Mouse (Mus musculus) hindbrain, postnatal 0 days (tissue): ENCODE results near the gene Tmem56. TPM values are rescaled to one million over a fixed set of nuclear protein-coding genes. Genes with fewer than 3 reads are reported as not detected.

Experiments
- ATAC-seq: fragments of 200-750 bp; cut with Nextera tagmentation; 2 replicates; pipeline ENCODE4 v1.8.0; 2017; ENCODE audit warnings: mild to moderate bottlenecking, moderate TSS enrichment, moderate library complexity
- DNase-seq: peaks from one replicate; pipeline ENCODE4 v3.0.0-alpha.2; 2015; ENCODE audit warnings: low spot score
- H3K27ac ChIP-seq: fragments of 300-500 bp; sonication (generic); 2 replicates; pipeline ENCODE4 v1.5.1; 2014; ENCODE audit warnings: mild to moderate bottlenecking
- H3K27me3 ChIP-seq: fragments of 300-500 bp; sonication (generic); 2 replicates; pipeline ENCODE4 v1.6.1; 2014; ENCODE audit warnings: low read length, mixed read lengths; ENCODE audit not compliant: insufficient read depth
- H3K36me3 ChIP-seq: fragments of 300-500 bp; sonication (generic); 2 replicates; pipeline ENCODE4 v1.6.1; 2014; ENCODE audit warnings: low read length, mixed read lengths; ENCODE audit not compliant: insufficient read depth
- H3K4me1 ChIP-seq: fragments of 300-500 bp; sonication (generic); 2 replicates; pipeline ENCODE4 v1.6.1; 2014; ENCODE audit warnings: antibody characterized with exemption, low read length, mixed read lengths; ENCODE audit not compliant: insufficient read depth
- H3K4me2 ChIP-seq: fragments of 300-500 bp; sonication (generic); 2 replicates; pipeline ENCODE4 v1.6.1; 2014; ENCODE audit warnings: low read depth, mild to moderate bottlenecking, low read length, moderate library complexity, mixed read lengths
- H3K4me3 ChIP-seq: fragments of 300-500 bp; sonication (generic); 2 replicates; pipeline ENCODE4 v1.5.1; 2014; ENCODE audit warnings: low read length
- H3K9ac ChIP-seq: fragments of 300-500 bp; sonication (generic); replicated peaks from 2 replicates; pipeline ENCODE4 v1.6.1; 2014; ENCODE audit warnings: mild to moderate bottlenecking, low read length, moderate library complexity, mixed read lengths
- H3K9me3 ChIP-seq: fragments of 300-500 bp; sonication (generic); 2 replicates; pipeline ENCODE4 v1.6.1; 2016; ENCODE audit warnings: low read length, mixed read lengths
- CTCF ChIP-seq: IDR thresholded peaks from 2 replicates; pipeline ENCODE4 v1.5.1; 2016; ENCODE audit warnings: antibody characterized with exemption, control low read depth, low read depth
- WGBS: fragments of 180-500 bp; shearing (Covaris S2); extraction: QIAGEN DNeasy Blood & Tissue Kit; methylation state at CpG from one replicate; pipeline ENCODE4 v1.1.7; 2014; 5-methylcytosine and 5-hydroxymethylcytosine counted together
- polyA plus RNA-seq: library from polyadenylated mRNA; unstranded; fragments of >200 nt; fragmentation: Nextera tagmentation; extraction: Ambion mirVana; gene quantifications from 2 replicates; pipeline ENCODE4 v1.2.1, GENCODE M21; 2015
- total RNA-seq: library from RNA; depleted of rRNA; stranded (reverse); fragments of >200 nt; gene quantifications from 2 replicates; pipeline ENCODE4 v1.2.3, GENCODE M21; 2014

Gene Tmem56
- total and polyA plus RNA-seq, 2 experiments from 2014 or later: 3.8 to 13.5 TPM

DNA sequence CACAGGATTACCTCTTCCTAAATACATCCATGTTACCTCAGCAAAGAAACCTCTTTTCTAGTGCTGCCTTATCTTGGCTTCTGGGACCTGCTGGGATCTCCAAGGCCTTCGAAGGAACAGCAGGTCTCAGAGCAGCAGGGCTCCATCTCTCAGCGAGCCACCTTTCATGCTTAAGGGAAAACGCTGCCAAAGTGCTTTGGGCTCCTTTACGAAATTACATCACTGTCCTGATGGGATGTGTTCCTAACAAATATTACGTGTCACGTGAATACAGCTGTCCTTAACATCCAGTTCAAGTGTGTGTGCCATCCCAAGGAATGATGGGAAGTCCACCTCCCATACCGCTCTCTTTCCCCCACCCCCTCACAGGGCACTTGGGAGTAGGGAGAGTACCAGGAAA lies 22.9 kb downstream of the Tmem56 start:
- peaks cover 8% of the 10 kb centered on the region; the same call in 1 of the 2 replicates for H3K4me1 ChIP-seq
- no peaks in the 10 kb centered on the region for H3K9me3 ChIP-seq
- no peak overlapping the region for H3K4me3 ChIP-seq
- no peak for ATAC-seq
- no peak for DNase-seq
- no peak overlapping the region for H3K9ac ChIP-seq
- TF ChIP-seq CTCF: no peak
- no peak overlapping the region for H3K27ac ChIP-seq
- no peaks in the 10 kb centered on the region; the same call in 1 of the 2 replicates for H3K27me3 ChIP-seq
- H3K4me2 ChIP-seq: no peak overlapping the region
- H3K36me3 ChIP-seq: no peaks in the 10 kb centered on the region
- 73% methylated on average over 7 of the region's 7 CpGs for WGBS

DNA sequence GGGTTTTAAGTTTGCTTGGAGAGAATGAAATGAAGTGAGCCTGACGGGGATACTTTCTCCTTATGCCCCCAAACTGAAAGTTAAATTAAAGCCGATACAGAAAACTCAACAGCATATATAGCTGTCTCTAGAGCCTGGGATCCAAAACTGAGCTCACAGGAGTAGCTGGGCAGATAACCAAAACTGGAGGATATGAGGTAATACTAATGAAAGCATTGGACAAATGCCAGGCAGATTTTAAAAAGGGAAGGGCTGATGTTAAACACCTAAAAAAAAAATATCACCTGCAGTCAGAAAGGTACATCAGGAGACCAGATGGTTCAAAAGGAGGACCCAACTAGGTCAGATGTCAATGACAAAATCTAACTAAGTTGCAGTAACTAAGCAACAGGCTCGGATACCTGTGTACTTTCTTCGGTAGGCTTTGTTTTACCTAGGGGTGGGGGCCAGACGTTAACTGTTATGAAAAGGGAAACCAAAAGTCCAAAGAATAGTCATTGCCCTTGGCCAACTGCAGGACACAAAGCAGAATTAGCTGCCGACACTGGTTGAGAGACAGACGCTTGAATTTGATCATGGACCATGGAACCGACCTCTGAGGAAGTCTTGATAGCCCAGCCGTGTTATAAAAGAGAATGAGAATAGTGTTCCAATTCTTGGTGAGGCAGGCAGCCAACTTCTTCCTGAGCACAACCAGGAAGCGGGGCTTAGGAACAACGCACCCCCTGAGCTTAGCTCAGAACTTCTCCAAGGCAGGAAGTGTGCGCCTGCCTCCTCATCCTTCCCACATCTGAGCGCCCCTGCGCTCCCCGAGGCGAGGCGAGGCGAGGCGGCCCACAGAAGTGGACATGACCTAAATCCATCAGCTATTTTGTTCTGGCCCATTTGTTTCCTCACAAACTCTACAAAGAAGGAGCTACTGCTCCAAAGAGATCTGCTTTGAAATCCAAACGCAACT lies 24.1 kb downstream of the Tmem56 start:
- Histone ChIP-seq H3K27me3 (no peaks in the 10 kb centered on the region; the same call in 1 of the 2 replicates), H3K4me2 (no peak overlapping the region), H3K9ac (no peak overlapping the region), H3K36me3 (no peaks in the 10 kb centered on the region), H3K9me3 (no peaks in the 10 kb centered on the region), H3K4me3 (no peak overlapping the region), H3K4me1 (peaks cover 8% of the 10 kb centered on the region; the same call in 1 of the 2 replicates), H3K27ac (no peak overlapping the region)
- no peak for TF ChIP-seq CTCF
- ATAC-seq (no peak), DNase-seq (no peak)
- WGBS: 70% methylated on average over 20 of the region's 20 CpGs

DNA sequence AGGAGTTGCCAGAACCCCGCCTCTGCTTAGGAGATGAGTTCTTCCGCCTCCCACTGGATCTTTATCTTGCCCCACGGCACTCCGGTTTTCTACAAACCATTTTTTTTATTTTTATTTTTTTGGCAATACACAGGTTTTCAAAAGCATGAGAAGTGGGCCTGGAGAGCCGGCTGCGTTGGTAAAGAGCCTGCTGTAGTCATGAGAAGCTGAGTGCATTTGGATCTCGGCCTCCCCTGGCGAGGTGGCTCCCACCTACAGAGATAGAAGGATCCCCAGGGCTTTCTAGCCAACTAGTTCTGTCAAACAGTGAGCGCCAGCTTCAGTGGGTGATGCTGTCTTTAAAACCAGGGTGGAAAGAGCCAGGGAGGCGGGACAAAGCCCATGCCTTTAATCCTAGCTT lies 25.5 kb downstream of the Tmem56 start:
- TF ChIP-seq CTCF: no peak
- H3K27ac ChIP-seq: no peak overlapping the region
- H3K4me1 ChIP-seq: peaks cover 8% of the 10 kb centered on the region; the same call in 1 of the 2 replicates
- H3K4me3 ChIP-seq: no peak overlapping the region
- no peak for DNase-seq
- WGBS: 79% methylated on average over 10 of the region's 10 CpGs
- ATAC-seq: no peak
- H3K4me2 ChIP-seq: no peak overlapping the region
- no peaks in the 10 kb centered on the region for H3K9me3 ChIP-seq
- no peaks in the 10 kb centered on the region for H3K36me3 ChIP-seq
- no peak overlapping the region for H3K9ac ChIP-seq
- H3K27me3 ChIP-seq: no peaks in the 10 kb centered on the region; the same call in 1 of the 2 replicates

DNA sequence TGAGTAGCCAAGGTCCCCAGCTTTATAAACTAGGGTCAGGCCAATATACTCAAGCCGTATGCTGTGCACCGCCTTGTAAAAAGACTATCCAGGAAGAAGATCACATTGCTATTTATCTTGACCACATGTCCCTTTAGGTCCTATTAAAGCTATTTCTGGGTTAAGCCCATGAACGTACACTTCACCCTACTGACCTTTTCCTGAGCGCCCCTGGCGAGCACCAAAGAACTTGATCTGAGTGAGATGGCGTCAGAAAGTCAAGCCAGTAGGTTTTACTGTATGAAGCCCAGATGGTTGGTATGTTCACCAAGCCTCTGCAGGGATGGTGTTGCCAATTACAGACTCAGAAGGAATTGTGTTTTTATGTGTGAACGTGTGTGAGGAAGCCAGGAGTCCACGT lies 26.8 kb downstream of the Tmem56 start:
- H3K27ac ChIP-seq: no peak overlapping the region
- H3K9me3 ChIP-seq: no peaks in the 10 kb centered on the region
- no peak overlapping the region for H3K4me2 ChIP-seq
- ATAC-seq: no peak
- TF ChIP-seq CTCF: no peak
- H3K36me3 ChIP-seq: no peaks in the 10 kb centered on the region
- WGBS: 86% methylated on average over 8 of the region's 8 CpGs
- no peak for DNase-seq
- peaks cover 6% of the 10 kb centered on the region for H3K4me1 ChIP-seq
- H3K9ac ChIP-seq: no peak overlapping the region
- H3K4me3 ChIP-seq: no peak overlapping the region
- H3K27me3 ChIP-seq: no peaks in the 10 kb centered on the region; the same call in 1 of the 2 replicates

- no peak overlapping the region for H3K4me2 ChIP-seq
- no peak overlapping the region for H3K27ac ChIP-seq
- no peak overlapping the region for H3K9ac ChIP-seq
- WGBS: 89% methylated on average over 7 of the region's 7 CpGs
- peaks cover 8% of the 10 kb centered on the region for H3K4me1 ChIP-seq
- no peak for TF ChIP-seq CTCF
- H3K9me3 ChIP-seq: no peaks in the 10 kb centered on the region
- ATAC-seq (no peak), DNase-seq (no peak)
- H3K4me3 ChIP-seq: no peak overlapping the region
- no peaks in the 10 kb centered on the region; the same call in 1 of the 2 replicates for H3K27me3 ChIP-seq
- no peaks in the 10 kb centered on the region for H3K36me3 ChIP-seq
These were observed 27.4 kb downstream of the Tmem56 start for GRCm38 (mm10) chr3:121255501-121255900.

DNA sequence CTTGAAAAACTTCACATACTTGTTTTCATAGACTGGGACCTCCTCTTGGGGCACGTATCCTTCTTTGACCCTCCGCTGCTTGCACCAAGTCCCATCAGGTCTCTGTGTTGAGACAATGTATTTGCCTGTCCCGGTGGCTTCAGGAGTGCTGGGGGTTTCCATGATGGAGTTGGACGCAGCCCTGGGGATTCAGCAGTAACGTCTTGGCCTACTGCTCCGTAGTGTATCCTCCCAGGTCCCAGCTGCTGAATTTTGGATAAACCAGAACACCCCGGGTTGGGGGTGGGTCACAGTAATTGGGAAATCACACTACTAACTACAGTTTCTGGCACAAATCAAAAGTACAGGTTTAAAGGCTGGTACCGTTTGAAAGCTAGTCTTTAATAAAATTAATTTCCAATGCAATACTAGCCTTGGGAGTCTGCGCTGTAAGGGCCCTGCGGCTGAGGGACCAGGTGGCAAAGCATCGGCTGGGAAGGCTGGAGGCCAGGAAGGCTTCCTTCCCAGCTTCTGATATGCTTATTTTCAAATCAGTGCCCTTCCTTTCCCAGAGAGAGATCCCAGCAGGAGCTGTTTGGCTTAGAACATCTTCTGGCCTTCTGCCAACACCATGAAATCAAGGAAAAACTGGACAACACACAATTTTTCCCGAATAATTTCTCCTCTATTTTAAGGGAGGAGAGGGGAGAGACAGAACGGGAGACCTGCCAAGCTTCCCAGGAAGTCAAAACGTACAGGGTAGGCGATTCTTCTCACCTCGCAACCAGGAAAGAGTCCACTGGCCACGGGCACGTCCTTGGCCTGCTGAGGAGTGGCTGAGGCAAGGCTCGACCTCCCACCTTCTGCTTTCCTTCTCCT lies 32.1 kb downstream of the Tmem56 start:
- TF ChIP-seq CTCF: no peak
- H3K36me3 ChIP-seq: no peaks in the 10 kb centered on the region
- no peaks in the 10 kb centered on the region for H3K9me3 ChIP-seq
- WGBS: 41% methylated on average over 19 of the region's 19 CpGs
- peak; percentile 55; the same call in 1 of the 2 replicates for ATAC-seq
- H3K27me3 ChIP-seq: no peaks in the 10 kb centered on the region
- H3K27ac ChIP-seq: peak overlapping the region; percentile 56; the same call in 1 of the 2 replicates
- H3K4me3 ChIP-seq: no peak overlapping the region
- H3K4me2 ChIP-seq: no peak overlapping the region
- DNase-seq: peak; percentile 66
- peaks cover 7% of the 10 kb centered on the region for H3K4me1 ChIP-seq
- H3K9ac ChIP-seq: no peak overlapping the region
